Mouse (Mus musculus) naive thymus-derived CD4-positive, alpha-beta T cell, adult 5 months (primary cell): ENCODE results near the gene Tmub2. TPM values are rescaled to one million over a fixed set of nuclear protein-coding genes. Genes with fewer than 3 reads are reported as not detected.

Source experiments
- polyA plus RNA-seq: library from polyadenylated mRNA; unstranded; fragments of 100-300 nt; shearing (Covaris generic); gene quantifications from one replicate; pipeline ENCODE4 v1.2.1, GENCODE M21; 2017

The Tmub2 gene
- 48.9 TPM for polyA plus RNA-seq

DNA sequence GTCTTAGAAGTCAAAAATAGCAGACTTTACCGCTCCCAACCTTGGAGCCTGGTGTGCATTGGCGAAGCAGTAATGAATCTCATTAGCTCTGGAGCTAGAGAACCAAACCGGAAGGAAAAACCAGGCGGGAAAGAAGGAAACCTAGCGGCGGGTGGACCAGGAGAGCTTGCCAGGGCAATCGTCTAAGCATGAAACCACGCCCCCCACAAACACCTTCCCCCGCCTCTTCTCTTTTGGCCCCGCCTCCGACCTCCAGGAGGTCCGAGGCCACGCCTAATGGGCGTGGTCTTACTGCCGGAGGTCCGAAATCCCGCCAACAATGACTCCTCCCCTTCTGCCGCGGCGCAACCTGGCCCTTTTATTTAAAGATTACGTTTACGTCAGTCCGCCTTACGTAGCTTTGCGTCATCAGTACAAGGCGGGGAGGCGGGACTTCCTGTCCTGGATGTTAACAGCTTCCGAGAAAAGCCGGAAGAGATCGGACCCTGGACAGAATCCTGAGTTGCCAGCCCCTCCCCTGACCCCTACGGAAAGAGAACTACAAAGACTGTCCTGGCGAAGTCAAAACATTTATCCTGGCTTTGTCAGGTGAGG lies at the start of gene Tmub2:
Gene Tmub2, plus strand, starts transcription at position 431 of the 594 bp plus-strand sequence.

GRCm38 (mm10) chr11:102248630-102249230 lies 36.0 kb upstream of the Tmub2 start, which contains the start of gene BC030867:
Gene BC030867 (plus strand): TSS chr11:102248882.

GRCm38 (mm10) chr11:102268520-102269244 lies 16.0 kb upstream of the Tmub2 start, which contains the start of gene Asb16:
Gene Asb16 (plus strand): TSS chr11:102268743.

GRCm38 (mm10) chr11:102296491-102297472 lies 12.1 kb downstream of the Tmub2 start, which contains the start of gene Atxn7l3:
Gene Atxn7l3 (minus strand): TSS chr11:102296631.

GRCm38 (mm10) chr11:102319410-102319792 lies 34.7 kb downstream of the Tmub2 start, which contains the start of gene Ubtf:
Gene Ubtf (minus strand): TSS chr11:102319742.

Other genes with a start within 250 kb of the Tmub2 start
- not detected for gene Cd300lg, start 243.4 kb upstream of the Tmub2 start, polyA plus RNA-seq
- 0.80 TPM for gene Mpp2, start 196.4 kb upstream of the Tmub2 start, polyA plus RNA-seq
- not detected for gene Ppy, start 183.6 kb upstream of the Tmub2 start, polyA plus RNA-seq
- gene Pyy, start 177.1 kb upstream of the Tmub2 start, polyA plus RNA-seq, result not detected
- gene Nags, start 139.4 kb upstream of the Tmub2 start, polyA plus RNA-seq, result not detected
- 3.7 TPM for gene Tmem101, start 128.5 kb upstream of the Tmub2 start, polyA plus RNA-seq
- 106 TPM for gene Lsm12, start 99.6 kb upstream of the Tmub2 start, polyA plus RNA-seq
- gene G6pc3, start 95.3 kb upstream of the Tmub2 start, polyA plus RNA-seq, result 28.8 TPM
- 77.9 TPM for gene Hdac5, start 54.8 kb upstream of the Tmub2 start, polyA plus RNA-seq
- not detected for gene BC030867, start 36.0 kb upstream of the Tmub2 start, polyA plus RNA-seq
- gene Asb16, start 16.2 kb upstream of the Tmub2 start, polyA plus RNA-seq, result not detected
- gene Atxn7l3, start 11.7 kb downstream of the Tmub2 start, polyA plus RNA-seq, result 21.2 TPM
- gene Ubtf, start 34.8 kb downstream of the Tmub2 start, polyA plus RNA-seq, result 118 TPM
- gene Slc4a1, start 81.3 kb downstream of the Tmub2 start, polyA plus RNA-seq, result not detected
- 4.2 TPM for gene Rundc3a, start 108.5 kb downstream of the Tmub2 start, polyA plus RNA-seq
- 46.0 TPM for gene Slc25a39, start 123.0 kb downstream of the Tmub2 start, polyA plus RNA-seq
- gene Grn, start 145.4 kb downstream of the Tmub2 start, polyA plus RNA-seq, result 11.8 TPM
- gene Fam171a2, start 162.8 kb downstream of the Tmub2 start, polyA plus RNA-seq, result not detected
- 2.0 TPM for gene Itga2b, start 185.2 kb downstream of the Tmub2 start, polyA plus RNA-seq